Mouse (Mus musculus) lung, postnatal 36 days (tissue): ENCODE measurements around the gene Kcnj9.

Experiments
- DNase-seq: peaks from one replicate; pipeline ENCODE4 v3.0.0; 2022; ENCODE audit warnings: mixed read lengths

The Kcnj9 gene

GRCm38 (mm10) chr1:172311921-172312767 lies 17.0 kb downstream of the Kcnj9 start:
- DNase-seq: peak; percentile 94

GRCm38 (mm10) chr1:172311248-172311906 lies 17.7 kb downstream of the Kcnj9 start:
- DNase-seq: peak; percentile 89

DNA sequence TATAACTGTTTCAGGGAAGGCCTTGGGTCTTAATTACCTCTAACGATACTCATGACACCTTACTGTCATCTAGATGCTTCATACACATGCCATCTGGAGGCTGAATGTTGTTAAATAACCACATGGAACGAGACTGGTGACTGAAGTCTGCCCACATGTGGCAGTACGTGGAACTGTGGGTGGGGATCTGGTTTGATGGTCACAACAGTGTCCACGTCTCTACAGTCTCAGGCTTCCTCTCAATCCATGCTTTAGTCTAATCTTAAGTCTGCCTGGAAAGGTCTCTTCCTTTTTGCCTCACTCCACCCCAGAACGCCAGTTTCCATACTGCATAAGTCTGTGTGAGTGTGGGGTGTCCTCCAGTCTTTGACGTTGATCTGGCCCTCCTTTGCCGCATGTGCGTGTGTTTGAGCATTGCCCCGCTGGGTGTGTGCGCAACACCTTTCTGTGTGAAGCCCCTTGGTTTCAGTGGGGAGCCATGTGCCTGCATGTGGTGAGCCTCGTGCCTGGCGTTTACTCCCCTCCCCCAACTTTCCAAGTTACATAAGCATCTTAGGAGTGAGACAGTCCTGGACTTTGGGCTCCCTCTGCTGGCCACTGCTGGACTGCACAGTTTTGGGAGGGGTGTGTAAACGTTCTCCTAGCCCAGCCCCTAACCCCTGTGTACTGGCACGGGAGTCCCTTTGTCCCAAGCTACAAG lies 19.3 kb downstream of the Kcnj9 start:
- peak; percentile 97 for DNase-seq

DNA sequence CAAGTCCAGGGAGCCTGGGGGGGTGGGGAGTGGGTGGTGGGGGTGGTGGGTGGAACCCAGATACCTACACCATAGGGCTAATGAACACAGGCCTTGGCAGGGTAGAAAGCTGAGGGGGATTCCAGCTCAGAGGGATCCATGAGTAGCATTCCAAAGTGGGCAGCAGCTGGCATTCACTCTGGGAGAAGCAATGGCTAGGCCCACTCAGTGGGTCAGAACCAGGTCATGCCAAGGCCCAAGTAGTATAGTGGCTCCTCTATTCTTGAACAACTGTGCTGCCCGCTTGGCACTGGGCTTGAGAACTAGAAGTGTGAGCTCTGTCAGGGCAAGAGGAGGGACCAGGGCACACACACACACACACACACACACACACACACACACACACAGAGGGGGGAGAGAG lies 20.7 kb downstream of the Kcnj9 start:
- DNase-seq: no peak

- peak; percentile 59 for DNase-seq
These were observed 21.2 kb downstream of the Kcnj9 start for GRCm38 (mm10) chr1:172307936-172308335.

DNA sequence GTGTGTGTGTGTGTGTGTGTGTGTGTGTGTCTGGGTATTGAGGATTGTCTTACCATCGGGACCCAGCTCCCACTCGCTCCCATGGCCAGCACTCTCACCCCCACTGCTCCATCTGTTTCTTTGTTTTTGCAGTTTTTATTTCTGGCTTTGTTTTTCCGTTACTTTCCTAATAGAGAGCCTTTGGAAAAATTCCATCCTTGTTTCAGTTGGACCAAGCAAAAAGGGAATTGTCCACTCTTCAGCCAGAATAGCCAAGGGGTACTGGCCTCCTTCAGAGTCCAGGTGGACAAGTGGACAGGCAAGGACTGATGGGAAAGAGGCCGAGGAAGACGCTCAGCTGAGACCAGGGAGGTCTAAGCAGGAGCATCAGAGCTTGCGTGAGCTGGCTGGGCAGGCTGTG lies 22.2 kb downstream of the Kcnj9 start:
- DNase-seq: no peak

- no peak for DNase-seq
These were observed 22.9 kb downstream of the Kcnj9 start for GRCm38 (mm10) chr1:172306196-172306595.

- DNase-seq: no peak
These were observed 23.5 kb downstream of the Kcnj9 start for GRCm38 (mm10) chr1:172305635-172306034.

DNA sequence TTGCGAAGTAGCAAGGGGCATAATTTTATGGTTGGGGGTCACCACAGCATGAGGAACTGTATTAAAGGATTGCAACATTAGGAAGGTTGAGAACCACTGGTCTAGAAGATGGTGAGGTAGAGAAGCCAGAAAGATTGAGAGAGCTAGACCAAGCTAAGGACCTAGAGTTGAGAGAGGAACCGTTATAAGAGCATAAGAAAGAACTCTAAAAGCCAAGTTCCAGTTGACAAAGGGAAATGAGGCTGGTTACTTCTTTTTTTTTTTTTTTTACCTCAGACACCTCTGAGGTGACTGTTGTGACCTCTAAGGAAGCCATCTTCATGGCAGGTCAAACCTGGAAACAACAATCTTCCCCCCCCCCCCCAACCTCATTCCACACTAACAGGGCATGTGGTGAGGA lies 24.0 kb downstream of the Kcnj9 start:
- no peak for DNase-seq

- no peak for DNase-seq
These were observed 24.7 kb downstream of the Kcnj9 start for GRCm38 (mm10) chr1:172304443-172304842.

- DNase-seq: no peak
These were observed 26.3 kb downstream of the Kcnj9 start for GRCm38 (mm10) chr1:172302851-172303250.

DNA sequence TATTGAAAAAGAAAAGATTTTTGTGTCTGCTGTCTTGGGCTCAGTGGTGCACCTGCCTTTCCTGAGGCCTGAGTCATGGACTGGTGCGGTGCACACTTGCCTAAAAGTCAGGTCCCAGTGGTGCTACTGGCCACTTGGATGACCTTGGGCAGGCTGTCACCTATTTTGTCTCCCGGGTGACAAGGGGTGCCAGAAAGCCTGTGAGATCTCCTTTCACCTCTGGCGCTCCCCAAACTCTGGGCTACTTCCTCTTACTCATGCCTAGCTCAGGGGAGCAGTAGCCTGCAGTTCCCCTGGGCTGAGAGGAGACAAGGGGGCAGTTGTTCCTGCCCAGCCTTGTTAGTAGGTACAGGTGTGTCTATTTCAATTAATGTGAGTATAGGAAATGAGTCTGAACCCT lies 26.8 kb downstream of the Kcnj9 start:
- no peak for DNase-seq

GRCm38 (mm10) chr1:172301180-172301579 lies 27.9 kb downstream of the Kcnj9 start:
- no peak for DNase-seq

- no peak for DNase-seq
These were observed 28.9 kb downstream of the Kcnj9 start for GRCm38 (mm10) chr1:172300247-172300646.

- DNase-seq: no peak
These were observed 29.6 kb downstream of the Kcnj9 start for GRCm38 (mm10) chr1:172299528-172299927.

- peak; percentile 56 for DNase-seq
These were observed 31.2 kb downstream of the Kcnj9 start, which contains the start of gene Atp1a2 for GRCm38 (mm10) chr1:172297611-172298537. Gene Atp1a2, minus strand, starts transcription at chr1:172298064.

DNA sequence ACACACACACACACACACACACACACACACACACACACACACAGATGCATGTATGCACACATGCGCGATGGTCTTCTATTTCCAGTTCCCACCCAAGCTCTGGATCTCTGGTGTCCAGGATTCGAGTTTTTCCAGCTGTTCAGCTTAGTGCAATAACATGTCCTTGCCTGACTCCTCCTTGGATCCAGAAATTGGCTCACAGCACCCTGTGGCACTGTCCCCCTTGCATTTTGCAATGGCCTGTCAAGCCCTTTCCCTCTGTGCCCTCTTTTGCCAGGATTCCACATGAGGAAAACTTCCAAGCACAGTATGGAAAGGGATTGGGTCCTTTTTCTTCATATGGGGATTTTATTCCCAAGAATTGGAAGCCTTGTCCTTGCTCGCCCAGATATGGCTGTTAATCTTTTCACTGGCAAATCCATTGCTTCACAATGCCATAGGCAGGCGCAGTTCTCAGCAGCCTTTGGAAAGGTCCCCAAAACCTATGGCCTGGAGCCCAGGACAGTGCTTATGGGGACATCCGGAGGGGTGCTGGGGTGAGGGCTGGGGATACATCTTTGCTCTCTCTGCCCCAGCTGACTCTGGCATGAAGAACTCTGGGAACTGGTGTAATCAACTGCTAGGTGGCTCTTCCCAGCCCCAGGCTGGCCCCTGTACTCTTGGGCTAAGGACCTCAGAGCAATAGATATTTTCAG lies 32.2 kb downstream of the Kcnj9 start:
- peak; percentile 53 for DNase-seq

- no peak for DNase-seq
These were observed 33.3 kb downstream of the Kcnj9 start for GRCm38 (mm10) chr1:172295751-172296197.

GRCm38 (mm10) chr1:172293449-172293848 lies 35.7 kb downstream of the Kcnj9 start:
- DNase-seq: no peak

- DNase-seq: no peak
These were observed 36.2 kb downstream of the Kcnj9 start for GRCm38 (mm10) chr1:172292880-172293279.

DNA sequence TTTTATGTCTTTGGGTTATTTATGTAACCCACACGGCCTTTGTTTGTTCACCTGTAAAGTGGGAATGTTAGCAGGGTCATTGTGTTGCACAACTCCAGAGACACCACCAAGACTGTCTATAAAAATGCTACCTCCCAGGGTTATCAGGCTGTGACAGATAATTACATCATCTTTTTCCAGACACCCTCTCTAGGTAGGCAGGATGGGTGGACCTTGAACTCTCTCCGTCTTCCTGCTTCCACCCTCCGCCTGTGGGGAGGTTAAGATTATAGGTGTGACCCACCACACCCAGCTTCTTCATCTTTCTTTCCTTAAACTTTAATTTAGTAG lies 39.5 kb downstream of the Kcnj9 start:
- DNase-seq: no peak
